Mouse (Mus musculus): ENCODE data around the gene Gm20479. TPM values are rescaled to one million over a fixed set of nuclear protein-coding genes. Genes with fewer than 3 reads are reported as not detected.

The Gm20479 gene
- polyA plus RNA-seq, 1 experiment: 0.47 TPM

DNA sequence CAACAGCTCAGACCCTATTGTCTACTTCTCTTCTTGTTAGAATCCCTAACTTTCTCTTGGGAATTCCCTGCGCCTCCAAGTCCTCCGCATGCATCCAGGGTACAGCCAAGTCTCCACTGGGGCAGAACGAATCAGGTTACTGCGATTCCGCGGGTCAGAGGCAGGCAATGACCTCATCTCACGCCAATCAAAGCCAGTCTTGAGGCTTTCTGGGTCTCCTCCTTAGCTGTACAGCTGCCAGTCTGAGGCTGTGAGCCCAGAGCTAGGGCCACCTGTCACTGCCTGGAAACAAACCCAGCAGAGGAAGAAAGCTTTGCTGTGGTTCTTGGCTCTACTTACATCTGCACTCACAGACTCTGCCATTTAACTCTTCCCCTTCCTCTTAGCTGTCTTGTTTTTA, 41.3 kb downstream of the Gm20479 start:
- WGBS: 53% methylated on average over 7 of the region's 7 CpGs
- no peak for TF ChIP-seq POLR2A (IDR thresholded peaks at IDR 0.05; ENCODE audit: low read depth, low read length)
- TF ChIP-seq CTCF (IDR thresholded peaks at IDR 0.05; ENCODE audit: extremely low read depth, insufficient read depth, insufficient read length, insufficient replicate concordance): no peak
- no peaks in the 10 kb centered on the region for H3K27me3 ChIP-seq (ENCODE audit: control insufficient read depth, insufficient read depth, low read length)
- H3K4me1 ChIP-seq (ENCODE audit: control insufficient read depth, insufficient read depth, insufficient read length): no peaks in the 10 kb centered on the region
- H3K4me3 ChIP-seq (ENCODE audit: extremely low read depth, insufficient read depth, insufficient read length): no peak overlapping the region
- no peak overlapping the region for H3K27ac ChIP-seq (ENCODE audit: insufficient read depth, low read length)
- H3K36me3 ChIP-seq (ENCODE audit: control insufficient read depth, insufficient read depth, low read length): no peaks in the 10 kb centered on the region
- no peak for DNase-seq (ENCODE audit: low read depth in 1 of 2, low spot score in 2 of 2)

DNA sequence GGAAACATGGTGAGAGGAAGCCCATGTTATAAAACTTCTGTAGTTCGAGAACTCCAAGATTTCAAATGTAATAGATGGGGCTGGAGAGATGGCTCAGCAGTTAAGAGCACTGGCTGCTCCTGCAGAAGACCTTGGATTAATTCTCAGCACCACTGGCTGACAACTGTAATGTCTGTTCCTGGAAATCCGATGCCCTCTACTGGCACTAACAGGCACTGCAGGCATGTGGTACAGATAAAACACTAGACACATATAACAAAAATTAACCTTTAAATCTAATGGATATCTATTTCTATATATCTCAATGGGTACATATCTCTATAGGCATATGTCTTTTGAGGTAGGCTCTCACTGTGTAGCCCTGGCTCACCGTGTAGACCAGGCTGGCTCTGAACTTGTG, 42.8 kb downstream of the Gm20479 start:
- no peak overlapping the region for H3K27ac ChIP-seq (ENCODE audit: insufficient read depth, low read length)
- no peaks in the 10 kb centered on the region for H3K4me1 ChIP-seq (ENCODE audit: control insufficient read depth, insufficient read depth, insufficient read length)
- H3K4me3 ChIP-seq (ENCODE audit: extremely low read depth, insufficient read depth, insufficient read length): no peak overlapping the region
- 89% methylated on average over 3 of the region's 3 CpGs for WGBS
- no peaks in the 10 kb centered on the region for H3K27me3 ChIP-seq (ENCODE audit: control insufficient read depth, insufficient read depth, low read length)
- no peaks in the 10 kb centered on the region for H3K36me3 ChIP-seq (ENCODE audit: control insufficient read depth, insufficient read depth, low read length)
- TF ChIP-seq CTCF (IDR thresholded peaks at IDR 0.05; ENCODE audit: extremely low read depth, insufficient read depth, insufficient read length, insufficient replicate concordance) (no peak), POLR2A (IDR thresholded peaks at IDR 0.05; ENCODE audit: low read depth, low read length) (no peak)
- DNase-seq (ENCODE audit: low read depth in 1 of 2, low spot score in 2 of 2): no peak

DNA sequence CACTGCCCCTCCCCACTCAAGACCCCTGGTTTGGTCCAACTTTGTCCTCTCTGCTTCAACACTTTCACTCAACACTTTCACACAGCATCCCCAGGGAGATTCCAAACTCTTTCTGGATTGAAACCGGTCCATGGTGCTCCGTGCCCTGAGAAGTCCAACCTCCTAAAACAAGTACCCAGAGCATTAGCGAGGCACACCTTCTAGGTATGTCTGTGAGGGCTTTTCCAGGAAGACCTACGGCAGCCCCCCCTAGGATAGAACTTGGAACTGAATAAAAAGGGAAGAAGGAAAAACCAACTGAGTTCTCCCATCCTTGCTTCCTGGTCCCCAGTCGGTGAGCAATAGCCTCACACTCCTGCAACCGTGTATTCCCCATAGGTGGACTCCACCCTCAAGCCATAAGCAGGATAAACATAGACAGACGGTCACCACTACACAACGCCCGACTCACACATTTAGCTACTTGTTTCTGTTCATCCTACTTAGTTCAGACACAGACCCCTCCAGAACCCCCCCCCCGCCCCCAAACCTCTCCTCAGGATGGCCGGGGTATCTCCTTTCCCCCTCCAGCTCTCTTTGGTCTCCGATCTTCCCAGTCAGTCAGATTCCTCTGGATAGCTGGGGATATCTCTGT, 45.5 kb downstream of the Gm20479 start:
- Histone ChIP-seq H3K4me3 (ENCODE audit: extremely low read depth, insufficient read depth, insufficient read length) (no peak overlapping the region), H3K27ac (ENCODE audit: insufficient read depth, low read length) (no peak overlapping the region), H3K36me3 (ENCODE audit: control insufficient read depth, insufficient read depth, low read length) (no peaks in the 10 kb centered on the region), H3K27me3 (ENCODE audit: control insufficient read depth, insufficient read depth, low read length) (no peaks in the 10 kb centered on the region), H3K4me1 (ENCODE audit: control insufficient read depth, insufficient read depth, insufficient read length) (peaks cover 2% of the 10 kb centered on the region; the same call in 1 of the 2 replicates)
- no peak for TF ChIP-seq CTCF (IDR thresholded peaks at IDR 0.05; ENCODE audit: extremely low read depth, insufficient read depth, insufficient read length, insufficient replicate concordance)
- no peak for DNase-seq (ENCODE audit: low read depth in 1 of 2, low spot score in 2 of 2)
- WGBS: 90% methylated on average over 12 of the region's 12 CpGs

DNA sequence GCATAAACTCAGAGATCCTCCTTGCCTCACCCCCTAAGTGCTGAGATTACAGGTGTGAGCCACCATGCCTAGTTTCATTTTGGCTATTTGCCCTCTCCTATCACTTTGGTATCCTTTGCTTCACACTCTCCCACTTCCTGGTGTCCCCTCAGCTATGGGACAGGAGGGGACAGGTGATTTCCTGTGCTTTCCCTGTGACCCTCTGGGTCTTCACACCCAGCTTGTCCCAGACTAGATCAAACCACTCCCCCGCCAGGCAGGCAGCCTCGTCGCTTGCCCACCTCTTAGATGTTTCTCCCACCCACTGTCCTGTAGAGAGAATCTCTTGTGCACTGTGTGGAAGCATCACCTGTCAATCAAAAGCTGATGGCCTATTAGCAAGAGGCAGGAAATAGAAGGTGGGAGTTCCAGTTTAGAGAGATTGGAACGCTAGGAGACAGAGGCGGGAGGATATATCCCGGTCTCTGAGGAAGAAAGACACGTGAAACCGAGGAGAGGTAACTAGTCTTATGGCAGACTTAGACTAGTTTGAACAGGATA, 46.2 kb downstream of the Gm20479 start:
- no peak for DNase-seq (ENCODE audit: low read depth in 1 of 2, low spot score in 2 of 2)
- Histone ChIP-seq H3K27ac (ENCODE audit: insufficient read depth, low read length) (no peak overlapping the region), H3K36me3 (ENCODE audit: control insufficient read depth, insufficient read depth, low read length) (no peaks in the 10 kb centered on the region), H3K27me3 (ENCODE audit: control insufficient read depth, insufficient read depth, low read length) (no peaks in the 10 kb centered on the region), H3K4me3 (ENCODE audit: extremely low read depth, insufficient read depth, insufficient read length) (no peak overlapping the region), H3K4me1 (ENCODE audit: control insufficient read depth, insufficient read depth, insufficient read length) (peaks cover 2% of the 10 kb centered on the region; the same call in 1 of the 2 replicates)
- TF ChIP-seq CTCF (IDR thresholded peaks at IDR 0.05; ENCODE audit: extremely low read depth, insufficient read depth, insufficient read length, insufficient replicate concordance): no peak
- no peak for TF ChIP-seq POLR2A (IDR thresholded peaks at IDR 0.05; ENCODE audit: low read depth, low read length)
- WGBS: 59% methylated on average over 8 of the region's 8 CpGs

DNA sequence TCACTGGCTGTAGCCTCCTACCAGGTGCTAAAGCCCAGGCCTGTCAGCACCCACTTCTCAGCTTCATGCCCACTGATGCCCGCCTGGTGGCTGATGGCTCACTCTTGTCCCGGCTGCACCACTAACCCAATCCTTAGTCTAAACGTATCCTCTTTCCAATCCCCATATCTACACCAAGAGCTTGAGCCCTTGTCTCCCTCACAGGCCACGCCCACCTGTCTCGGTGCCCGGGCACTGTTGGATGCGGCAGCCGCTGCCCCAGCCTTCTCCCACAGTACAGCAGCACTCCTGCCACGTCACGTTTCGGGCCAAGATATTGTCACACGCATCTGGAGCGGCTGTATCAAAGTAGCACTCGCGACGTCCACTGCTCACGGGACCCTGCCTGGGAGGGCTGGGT, 46.9 kb downstream of the Gm20479 start:
- H3K4me1 ChIP-seq (ENCODE audit: control insufficient read depth, insufficient read depth, insufficient read length): peaks cover 2% of the 10 kb centered on the region; the same call in 1 of the 2 replicates
- DNase-seq (ENCODE audit: low read depth in 1 of 2, low spot score in 2 of 2): no peak
- no peak overlapping the region for H3K27ac ChIP-seq (ENCODE audit: insufficient read depth, low read length)
- no peaks in the 10 kb centered on the region for H3K27me3 ChIP-seq (ENCODE audit: control insufficient read depth, insufficient read depth, low read length)
- no peak for TF ChIP-seq CTCF (IDR thresholded peaks at IDR 0.05; ENCODE audit: extremely low read depth, insufficient read depth, insufficient read length, insufficient replicate concordance)
- no peak for TF ChIP-seq POLR2A (IDR thresholded peaks at IDR 0.05; ENCODE audit: low read depth, low read length)
- H3K36me3 ChIP-seq (ENCODE audit: control insufficient read depth, insufficient read depth, low read length): no peaks in the 10 kb centered on the region
- WGBS: 12% methylated on average over 17 of the region's 17 CpGs
- H3K4me3 ChIP-seq (ENCODE audit: extremely low read depth, insufficient read depth, insufficient read length): no peak overlapping the region

DNA sequence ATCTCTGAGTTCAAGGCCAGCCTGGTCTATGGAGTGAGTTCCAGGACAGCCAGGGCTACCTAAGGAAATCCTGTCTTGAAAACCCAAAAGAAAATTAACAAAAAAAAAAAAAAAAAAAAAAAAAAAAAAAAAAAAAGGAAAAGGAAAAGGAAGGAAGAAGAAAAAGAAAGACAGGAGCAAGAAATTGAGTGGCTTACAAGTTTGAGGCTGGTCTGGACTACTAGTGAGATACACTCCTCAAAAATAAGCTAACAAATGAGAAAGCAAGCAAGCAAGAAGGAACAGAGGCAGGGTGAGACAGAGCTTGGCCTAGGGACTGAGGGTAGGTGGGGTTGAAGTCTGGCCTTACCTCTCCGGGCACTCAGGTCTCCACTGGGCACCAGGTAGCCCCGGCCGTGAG, 47.4 kb downstream of the Gm20479 start:
- WGBS: 85% methylated on average over 3 of the region's 3 CpGs
- H3K27ac ChIP-seq (ENCODE audit: insufficient read depth, low read length): no peak overlapping the region
- H3K4me1 ChIP-seq (ENCODE audit: control insufficient read depth, insufficient read depth, insufficient read length): peaks cover 2% of the 10 kb centered on the region; the same call in 1 of the 2 replicates
- no peaks in the 10 kb centered on the region for H3K27me3 ChIP-seq (ENCODE audit: control insufficient read depth, insufficient read depth, low read length)
- no peak for DNase-seq (ENCODE audit: low read depth in 1 of 2, low spot score in 2 of 2)
- H3K36me3 ChIP-seq (ENCODE audit: control insufficient read depth, insufficient read depth, low read length): no peaks in the 10 kb centered on the region
- no peak overlapping the region for H3K4me3 ChIP-seq (ENCODE audit: extremely low read depth, insufficient read depth, insufficient read length)
- TF ChIP-seq POLR2A (IDR thresholded peaks at IDR 0.05; ENCODE audit: low read depth, low read length): no peak

DNA sequence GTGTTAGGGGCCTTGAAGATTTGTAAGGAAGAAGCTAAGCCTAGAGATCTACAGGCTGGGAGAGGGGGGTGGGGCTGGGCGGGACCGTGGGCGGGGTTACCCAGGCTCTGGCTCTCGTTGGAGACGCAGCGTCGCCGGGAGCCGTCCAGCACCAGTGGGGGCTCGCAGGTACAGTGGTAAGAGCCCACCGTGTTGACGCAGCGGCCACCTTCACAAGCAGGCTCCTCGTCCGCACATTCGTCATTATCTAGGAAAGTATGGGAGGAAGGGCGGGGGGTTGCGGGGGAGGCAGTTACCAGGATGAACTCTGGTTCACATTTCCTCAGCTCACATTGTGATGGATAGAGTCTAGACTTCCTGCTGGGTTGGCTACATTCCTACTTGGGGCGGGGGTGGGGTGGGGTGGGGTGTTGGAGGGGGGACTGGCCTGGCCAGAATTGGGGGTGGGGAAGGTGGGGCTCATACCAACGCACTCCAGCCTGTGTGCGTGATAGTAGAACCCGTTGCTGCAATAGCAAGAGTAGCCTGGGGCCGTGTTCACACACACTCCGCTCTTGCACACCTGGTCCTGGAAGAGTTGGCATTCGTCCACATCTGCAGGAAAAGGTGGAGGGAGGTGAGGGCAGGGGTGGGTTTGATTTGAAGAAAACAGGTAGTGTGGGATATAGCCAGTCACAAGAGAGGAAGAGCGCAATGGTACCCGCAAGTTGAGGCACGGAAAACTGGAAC, 48.2 kb downstream of the Gm20479 start:
- TF ChIP-seq CTCF (IDR thresholded peaks at IDR 0.05; ENCODE audit: extremely low read depth, insufficient read depth, insufficient read length, insufficient replicate concordance): no peak
- TF ChIP-seq POLR2A (IDR thresholded peaks at IDR 0.05; ENCODE audit: low read depth, low read length): no peak
- Histone ChIP-seq H3K27ac (ENCODE audit: insufficient read depth, low read length) (no peak overlapping the region), H3K36me3 (ENCODE audit: control insufficient read depth, insufficient read depth, low read length) (no peaks in the 10 kb centered on the region), H3K27me3 (ENCODE audit: control insufficient read depth, insufficient read depth, low read length) (no peaks in the 10 kb centered on the region), H3K4me1 (ENCODE audit: control insufficient read depth, insufficient read depth, insufficient read length) (peaks cover 2% of the 10 kb centered on the region; the same call in 1 of the 2 replicates), H3K4me3 (ENCODE audit: extremely low read depth, insufficient read depth, insufficient read length) (no peak overlapping the region)
- DNase-seq (ENCODE audit: low read depth in 1 of 2, low spot score in 2 of 2): no peak
- 20% methylated on average over 28 of the region's 28 CpGs for WGBS
